Mouse (Mus musculus) brain, adult 2 months (tissue): Measurements from ENCODE around the gene Ttc30a2.

ENCODE experiments used
- DNase-seq: peaks from one replicate; pipeline ENCODE4 v3.0.0; 2011; ENCODE audit warnings: low read depth, low spot score

The Ttc30a2 gene

DNA sequence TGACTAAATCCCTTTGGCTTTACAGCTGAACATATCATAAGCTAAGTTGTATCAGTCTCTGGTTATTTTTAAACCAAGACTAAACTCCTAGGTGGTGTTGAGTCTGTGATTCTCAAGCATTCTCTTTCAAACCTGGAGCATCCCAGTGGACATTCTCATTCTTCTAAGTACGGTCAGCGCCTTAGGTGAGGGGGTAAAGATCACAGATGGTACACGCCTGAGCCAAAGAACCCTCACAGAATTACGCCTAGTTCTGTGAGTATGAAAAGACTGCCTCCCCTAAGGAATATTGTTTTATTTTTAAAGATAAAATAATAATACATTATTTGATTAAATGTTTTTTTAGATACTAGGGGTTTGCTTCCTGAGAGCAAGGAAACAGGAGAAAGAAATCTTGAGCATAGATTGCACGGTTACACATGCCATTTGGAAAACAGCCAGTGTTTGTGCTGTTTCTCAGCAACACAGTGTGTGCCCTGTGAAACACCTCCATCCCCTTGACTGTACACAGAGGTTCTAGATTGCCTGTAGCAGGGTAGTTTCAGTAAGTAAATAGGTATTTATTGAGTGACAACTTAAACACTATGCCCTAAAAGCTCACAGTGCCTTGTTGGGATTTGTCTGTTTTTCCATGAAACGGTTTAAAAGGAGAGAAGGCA is 48.1 kb downstream of the Ttc30a2 start:
- peak; percentile 35 for DNase-seq

DNA sequence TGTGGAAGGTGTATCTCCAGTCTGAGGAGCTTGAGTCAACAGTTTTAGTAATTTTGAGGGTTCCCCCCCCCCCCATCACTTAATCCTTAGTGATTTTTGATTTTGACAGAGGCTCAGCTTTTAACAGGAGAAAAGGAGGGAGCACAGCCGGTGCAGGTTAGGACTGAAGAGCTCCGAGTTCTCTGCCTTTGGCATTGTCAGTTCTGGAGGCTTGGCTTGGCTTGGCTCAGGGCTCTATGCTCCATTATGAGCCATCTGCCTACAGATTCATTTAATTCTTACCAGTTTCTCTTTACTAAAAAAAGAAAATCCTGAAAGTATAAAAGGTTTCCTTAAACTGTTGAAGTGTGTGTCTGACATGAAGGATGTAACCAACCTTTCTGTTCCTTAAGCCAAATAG is 48.8 kb downstream of the Ttc30a2 start:
- peak; percentile 78 for DNase-seq

DNA sequence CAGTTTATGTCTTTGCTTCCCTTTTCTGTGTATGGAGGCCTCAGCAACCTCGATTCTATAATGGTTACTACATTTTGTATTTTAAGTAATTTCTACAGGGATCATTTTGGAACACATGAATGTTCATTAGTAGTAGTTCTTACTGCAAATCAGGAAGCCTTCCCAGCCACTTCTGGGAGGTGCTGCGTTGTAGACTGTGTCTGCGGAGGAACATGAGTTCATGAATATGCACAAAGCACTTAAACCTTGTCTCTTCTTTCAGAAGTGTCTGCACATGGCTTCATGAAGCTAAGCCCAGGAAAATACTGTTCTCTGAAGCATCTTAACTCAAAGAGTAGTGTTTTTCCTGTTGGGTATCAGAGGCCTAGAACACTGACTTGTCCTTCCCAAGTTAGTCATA is 50.0 kb downstream of the Ttc30a2 start:
- peak; percentile 48 for DNase-seq

DNA sequence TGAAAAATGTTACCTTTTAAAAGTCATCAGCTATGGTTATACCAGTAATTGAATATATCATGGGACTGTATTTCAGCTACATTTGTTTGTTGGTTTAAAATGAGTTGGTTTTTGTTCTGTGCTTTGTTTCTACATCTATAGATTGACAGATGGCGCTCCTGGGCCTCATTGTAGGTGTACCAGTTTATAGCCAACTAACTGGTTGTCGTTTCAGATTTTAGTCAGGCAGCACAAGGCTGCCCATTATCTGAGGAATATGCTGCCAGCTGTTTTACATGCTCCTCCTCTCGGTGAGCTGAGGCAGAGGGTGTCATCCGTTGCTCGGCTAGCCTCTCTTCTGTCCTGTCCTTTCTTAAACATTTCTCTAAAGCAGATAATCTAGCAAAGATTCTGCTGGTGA is 51.9 kb downstream of the Ttc30a2 start:
- no peak for DNase-seq
